Comparison of ENCODE assay signal across 8 mouse cellular contexts in genomic region chr3:50381861-50382693, GRCm38 (mm10).
DNase-seq lines count a peak whose midpoint lies in the region; ATAC-seq lines count a peak whose summit lies in the region.

No protein-coding gene starts in this region.

- no peaks in the 10 kb centered on the region for H3K9me3 ChIP-seq in limb, embryonic 13.5 days
- no peaks in the 10 kb centered on the region for H3K9me3 ChIP-seq in midbrain, embryonic 16.5 days (replicated peaks; ENCODE audit: control insufficient read depth, low read length, poor library complexity, severe bottlenecking)

- intact Hi-C loops in left cerebral cortex, postnatal 4 days (cut with DNase I) = loop anchor here (5.0 kb wide), 1 partner anchor 525 kb away; no protein-coding TSS in a partner anchor

- peak overlapping the region; percentile 48 for H3K4me3 ChIP-seq in limb, embryonic 13.5 days
- peak overlapping the region; percentile 36 for H3K4me3 ChIP-seq in midbrain, embryonic 16.5 days (ENCODE audit: low read depth, low read length)

- peak overlapping the region; percentile 44; the same call in 1 of the 2 replicates for H3K27ac ChIP-seq in limb, embryonic 13.5 days
- peak overlapping the region; percentile 43; the same call in 1 of the 2 replicates for H3K27ac ChIP-seq in midbrain, embryonic 16.5 days (ENCODE audit: low read length)

- no peaks in the 10 kb centered on the region for H3K27me3 ChIP-seq in limb, embryonic 13.5 days
- no peaks in the 10 kb centered on the region for H3K27me3 ChIP-seq in midbrain, embryonic 16.5 days (ENCODE audit: control insufficient read depth, insufficient read depth, low read depth, low read length)

- peak overlapping the region; percentile 56 for H3K9ac ChIP-seq in limb, embryonic 13.5 days
- H3K9ac ChIP-seq in midbrain, embryonic 16.5 days (ENCODE audit: low read depth, low read length) = peak overlapping the region; percentile 0; the same call in 1 of the 2 replicates

- peak; percentile 62 for DNase-seq in Muller cell, postnatal 12 days (ENCODE audit: inconsistent ontology term)
- DNase-seq in embryo, embryonic 10 days (ENCODE audit: low spot score) = peak; percentile 29
- DNase-seq in left cerebral cortex, postnatal 4 days = no peak
- DNase-seq in thymus, adult 18-20 months = no peak
- no peak for DNase-seq in layer of hippocampus, postnatal 25 days (ENCODE audit: extremely low spot score in 1 of 2, low spot score in 1 of 2)

- ATAC-seq in hematopoietic stem cell, adult 5-6 weeks (replicated peaks in 1 of 2; ENCODE audit: insufficient read depth in 1 of 2, low FRiP score in 2 of 2, low TSS enrichment in 1 of 2, low read depth in 1 of 2, poor library complexity in 2 of 2, severe bottlenecking in 2 of 2) = peak; percentile 26 to 33; a peak in 3 of 4 replicates
- peak; percentile 49 for ATAC-seq in limb, embryonic 13.5 days (ENCODE audit: low FRiP score, low read depth)
- ATAC-seq in midbrain, embryonic 16.5 days = peak; percentile 43; the same call in 1 of the 2 replicates

- H3K4me1 ChIP-seq in limb, embryonic 13.5 days = peaks cover 25% of the 10 kb centered on the region
- peaks cover 11% of the 10 kb centered on the region for H3K4me1 ChIP-seq in midbrain, embryonic 16.5 days (ENCODE audit: control insufficient read depth, insufficient read depth, low read length)

- H3K36me3 ChIP-seq in limb, embryonic 13.5 days = no peaks in the 10 kb centered on the region
- H3K36me3 ChIP-seq in midbrain, embryonic 16.5 days (ENCODE audit: control insufficient read depth, insufficient read depth, low read length) = no peaks in the 10 kb centered on the region

- 13% methylated on average over 22 of the region's 22 CpGs for WGBS in limb, embryonic 13.5 days
- 28% methylated on average over 22 of the region's 22 CpGs for WGBS in midbrain, embryonic 16.5 days

- H3K4me2 ChIP-seq in limb, embryonic 13.5 days (replicated peaks) = peak overlapping the region; percentile 61
- H3K4me2 ChIP-seq in midbrain, embryonic 16.5 days (ENCODE audit: low read length) = peak overlapping the region; percentile 53

Comparison
In these comparisons a context has a peak if more than half of its experiments do, and no peak if none do; other contexts are left out.
1. DNase-seq: peak in Muller cell, postnatal 12 days (single experiment) and embryo, embryonic 10 days (single experiment); none in left cerebral cortex, postnatal 4 days (single experiment), thymus, adult 18-20 months (0 of 2) and layer of hippocampus, postnatal 25 days (0 of 2).
2. Peak in every context shown above with its lines, with median percentiles within 50 percentile points of each other: ATAC-seq.